Mouse (Mus musculus): ENCODE measurements around the gene Tec.

Gene Tec

DNA sequence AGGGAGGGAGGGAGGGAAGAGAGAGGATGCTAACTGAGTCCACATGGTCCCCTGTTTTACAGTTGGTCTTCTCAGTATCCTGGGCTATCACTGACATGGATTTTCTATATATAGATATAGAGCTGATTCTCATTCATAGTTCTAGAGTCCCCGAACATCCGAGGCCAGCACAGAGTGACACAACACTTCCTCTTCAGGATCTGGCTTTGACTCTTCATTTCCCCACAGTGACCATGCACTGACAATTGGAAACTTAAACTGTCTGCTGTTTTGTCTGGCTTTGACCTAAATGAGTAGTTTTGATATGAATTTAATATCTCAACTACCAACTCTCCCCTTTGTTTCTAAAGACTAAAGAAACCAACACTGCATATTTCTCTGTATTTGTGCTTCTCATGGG, 144.9 kb downstream of the Tec start:
- no peak for DNase-seq

DNA sequence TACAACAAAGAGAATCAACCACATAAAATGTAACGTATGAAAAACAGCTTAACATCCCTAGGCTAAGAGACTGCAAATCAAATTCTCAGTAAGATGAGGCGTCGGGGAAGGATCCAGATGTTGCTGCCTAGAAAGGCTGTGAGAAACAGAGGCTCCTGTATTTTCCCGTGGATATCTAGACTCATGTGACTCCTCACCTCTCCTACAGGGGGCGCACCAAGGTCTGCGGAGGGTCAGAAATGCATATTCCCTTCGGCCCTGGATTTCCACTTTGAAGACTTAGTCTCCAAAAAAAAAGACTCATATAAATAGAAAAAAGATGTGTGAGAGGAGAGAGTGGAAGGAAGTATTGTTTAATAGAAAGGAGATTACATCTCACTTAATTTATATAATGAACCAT, 147.7 kb downstream of the Tec start:
- no peak for DNase-seq

GRCm38 (mm10) chr5:72710572-72711278, 157.6 kb downstream of the Tec start:
- no peak for DNase-seq

GRCm38 (mm10) chr5:72709976-72710375, 158.3 kb downstream of the Tec start:
- no peak for DNase-seq

- no peak for DNase-seq
Observed at GRCm38 (mm10) chr5:72709451-72709850, 158.8 kb downstream of the Tec start.

DNA sequence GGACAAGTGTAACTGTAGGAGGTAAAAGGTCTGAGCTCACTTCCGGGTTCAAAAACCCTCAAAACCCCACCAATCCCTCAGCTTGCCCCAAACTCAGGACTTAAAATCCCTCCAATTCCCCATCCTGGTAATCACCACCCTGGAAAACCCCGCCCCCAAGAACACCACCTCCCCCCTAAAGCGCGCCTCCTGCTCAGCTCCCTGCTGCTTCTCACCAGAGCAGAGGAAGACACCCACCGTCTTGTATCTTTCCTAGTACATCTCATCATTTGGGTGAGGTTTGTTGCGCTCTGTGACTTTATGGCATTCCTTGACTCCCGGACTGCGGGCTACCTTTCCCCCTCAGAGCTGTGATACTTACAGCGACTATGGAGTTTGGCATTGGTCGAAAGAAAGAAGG, 161.6 kb downstream of the Tec start:
- no peak for DNase-seq

- DNase-seq: no peak
Observed at GRCm38 (mm10) chr5:72706095-72706494, 162.2 kb downstream of the Tec start.

All from cerebellum, adult 11-12 months (tissue).